Mouse (Mus musculus) embryonic facial prominence, embryonic 15.5 days (tissue): ENCODE results near the gene Abhd16a. TPM values are rescaled to one million over a fixed set of nuclear protein-coding genes. Genes with fewer than 3 reads are reported as not detected.

ENCODE experiments used
- ATAC-seq: fragments of 200-750 bp; cut with Nextera tagmentation; 2 replicates; pipeline ENCODE4 v1.8.0; 2017; ENCODE audit warnings: low read depth, moderate TSS enrichment; ENCODE audit not compliant: insufficient number of reproducible peaks, low FRiP score, low TSS enrichment
- H3K27ac ChIP-seq: fragments of 300-500 bp; sonication (generic); replicated peaks from 2 replicates; pipeline ENCODE4 v1.5.1; 2015; ENCODE audit warnings: mild to moderate bottlenecking, inconsistent platforms
- H3K27me3 ChIP-seq: fragments of 300-500 bp; sonication (generic); 2 replicates; pipeline ENCODE4 v1.6.1; 2015; ENCODE audit warnings: inconsistent platforms
- H3K36me3 ChIP-seq: fragments of 300-500 bp; sonication (generic); 2 replicates; pipeline ENCODE4 v1.6.1; 2015; ENCODE audit warnings: mild to moderate bottlenecking, inconsistent platforms
- H3K4me1 ChIP-seq: fragments of 300-500 bp; sonication (generic); 2 replicates; pipeline ENCODE4 v1.6.1; 2015; ENCODE audit warnings: inconsistent platforms
- H3K4me2 ChIP-seq: fragments of 300-500 bp; sonication (generic); replicated peaks from 2 replicates; pipeline ENCODE4 v1.6.1; 2015; ENCODE audit warnings: mild to moderate bottlenecking, inconsistent platforms
- H3K4me3 ChIP-seq: fragments of 300-500 bp; sonication (generic); replicated peaks from 2 replicates; pipeline ENCODE4 v1.5.1; 2015; ENCODE audit warnings: mild to moderate bottlenecking, inconsistent platforms
- H3K9ac ChIP-seq: fragments of 300-500 bp; sonication (generic); 2 replicates; pipeline ENCODE4 v1.6.1; 2015; ENCODE audit warnings: inconsistent platforms
- H3K9me3 ChIP-seq: fragments of 300-500 bp; sonication (generic); replicated peaks from 2 replicates; pipeline ENCODE4 v1.6.1; 2016; ENCODE audit warnings: inconsistent platforms
- WGBS: fragments of 180-500 bp; shearing (Covaris S2); methylation state at CpG from one replicate; pipeline ENCODE4 v1.1.7; 2015; 5-methylcytosine and 5-hydroxymethylcytosine counted together
- polyA plus RNA-seq: library from polyadenylated mRNA; unstranded; fragments of >200 nt; fragmentation: Nextera tagmentation; extraction: Ambion mirVana; gene quantifications from 2 replicates; pipeline ENCODE4 v1.2.1, GENCODE M21; 2015

Gene Abhd16a
- polyA plus RNA-seq, 1 experiment from 2014 or later = 102 TPM

GRCm38 (mm10) chr17:35125081-35125480 lies 36.0 kb downstream of the Abhd16a start:
- H3K36me3 ChIP-seq = peaks cover 8% of the 10 kb centered on the region
- H3K9me3 ChIP-seq = no peaks in the 10 kb centered on the region
- peak overlapping the region; percentile 89; the same call in 1 of the 2 replicates for H3K27ac ChIP-seq
- H3K4me2 ChIP-seq = no peak overlapping the region
- peaks cover 46% of the 10 kb centered on the region for H3K4me1 ChIP-seq
- no peak for ATAC-seq
- 82% methylated on average over 1 of the region's 1 CpGs for WGBS
- H3K27me3 ChIP-seq = no peaks in the 10 kb centered on the region
- H3K9ac ChIP-seq = no peak overlapping the region
- no peak overlapping the region for H3K4me3 ChIP-seq

- Histone ChIP-seq H3K4me1 (peaks cover 41% of the 10 kb centered on the region), H3K4me2 (peak overlapping the region; percentile 71), H3K27me3 (no peaks in the 10 kb centered on the region), H3K36me3 (peaks cover 13% of the 10 kb centered on the region), H3K9ac (peak overlapping the region; percentile 73), H3K27ac (peak overlapping the region; percentile 89), H3K4me3 (peak overlapping the region; percentile 63), H3K9me3 (no peaks in the 10 kb centered on the region)
- ATAC-seq = no peak
- WGBS = 22% methylated on average over 6 of the region's 6 CpGs
These were observed 36.5 kb downstream of the Abhd16a start for GRCm38 (mm10) chr17:35125578-35125977.

GRCm38 (mm10) chr17:35126206-35126611 lies 37.1 kb downstream of the Abhd16a start, which contains the start of gene D17H6S53E:
Gene D17H6S53E (plus strand): TSS chr17:35126373.
- peaks cover 40% of the 10 kb centered on the region for H3K4me1 ChIP-seq
- H3K27ac ChIP-seq = peak within 1 kb of the TSS; percentile 89
- under 1% methylated on average over 36 of the region's 36 CpGs for WGBS
- peak within 1 kb of the TSS; percentile 73 for H3K9ac ChIP-seq
- peak; percentile 56 for ATAC-seq
- no peaks in the 10 kb centered on the region for H3K9me3 ChIP-seq
- H3K27me3 ChIP-seq = no peaks in the 10 kb centered on the region
- H3K4me3 ChIP-seq = peak within 1 kb of the TSS; percentile 63
- H3K4me2 ChIP-seq = peak within 1 kb of the TSS; percentile 71
- peaks cover 16% of the 10 kb centered on the region for H3K36me3 ChIP-seq

- Histone ChIP-seq H3K9ac (peak overlapping the region; percentile 73), H3K4me1 (peaks cover 38% of the 10 kb centered on the region), H3K27me3 (no peaks in the 10 kb centered on the region), H3K36me3 (peaks cover 16% of the 10 kb centered on the region), H3K27ac (peak overlapping the region; percentile 89), H3K9me3 (no peaks in the 10 kb centered on the region), H3K4me2 (peak overlapping the region; percentile 71), H3K4me3 (peak overlapping the region; percentile 63)
- ATAC-seq = no peak
- 70% methylated on average over 13 of the region's 13 CpGs for WGBS
These were observed 38.0 kb downstream of the Abhd16a start for GRCm38 (mm10) chr17:35127017-35127416.

GRCm38 (mm10) chr17:35128996-35129395 lies 39.9 kb downstream of the Abhd16a start:
- no peak overlapping the region for H3K4me3 ChIP-seq
- H3K27ac ChIP-seq = no peak overlapping the region
- no peaks in the 10 kb centered on the region for H3K9me3 ChIP-seq
- H3K27me3 ChIP-seq = no peaks in the 10 kb centered on the region
- no peak overlapping the region for H3K9ac ChIP-seq
- no peak overlapping the region for H3K4me2 ChIP-seq
- H3K36me3 ChIP-seq = peaks cover 13% of the 10 kb centered on the region
- WGBS = 70% methylated on average over 11 of the region's 11 CpGs
- peaks cover 31% of the 10 kb centered on the region for H3K4me1 ChIP-seq
- no peak for ATAC-seq

GRCm38 (mm10) chr17:35131038-35131437 lies 42.0 kb downstream of the Abhd16a start:
- no peaks in the 10 kb centered on the region for H3K27me3 ChIP-seq
- peaks cover 21% of the 10 kb centered on the region for H3K4me1 ChIP-seq
- H3K36me3 ChIP-seq = peaks cover 12% of the 10 kb centered on the region
- no peak overlapping the region for H3K4me3 ChIP-seq
- WGBS = 84% methylated on average over 8 of the region's 8 CpGs
- no peaks in the 10 kb centered on the region for H3K9me3 ChIP-seq
- ATAC-seq = no peak
- H3K27ac ChIP-seq = no peak overlapping the region
- no peak overlapping the region for H3K4me2 ChIP-seq
- H3K9ac ChIP-seq = no peak overlapping the region

- ATAC-seq = no peak
These were observed 42.6 kb downstream of the Abhd16a start, which contains the start of gene Apom for GRCm38 (mm10) chr17:35131500-35132173. Gene Apom (minus strand): TSS chr17:35132050.

GRCm38 (mm10) chr17:35132174-35132560 lies 43.1 kb downstream of the Abhd16a start:
- no peak for ATAC-seq
- Histone ChIP-seq H3K27ac (no peak overlapping the region), H3K36me3 (peaks cover 12% of the 10 kb centered on the region), H3K4me3 (no peak overlapping the region), H3K4me1 (peaks cover 24% of the 10 kb centered on the region), H3K9ac (no peak overlapping the region), H3K27me3 (no peaks in the 10 kb centered on the region), H3K9me3 (no peaks in the 10 kb centered on the region), H3K4me2 (no peak overlapping the region)
- WGBS = 76% methylated on average over 3 of the region's 3 CpGs

More at GRCm38 (mm10) chr17:35131500-35132173, 42.6 kb downstream of the Abhd16a start, which contains the start of gene Apom:
- H3K36me3 ChIP-seq = peaks cover 12% of the 10 kb centered on the region
- H3K4me3 ChIP-seq = no peak within 1 kb of the TSS
- H3K9ac ChIP-seq = no peak within 1 kb of the TSS
- H3K4me1 ChIP-seq = peaks cover 24% of the 10 kb centered on the region
- 80% methylated on average over 15 of the region's 15 CpGs for whole genome bisulfite sequencing
- H3K9me3 ChIP-seq = no peaks in the 10 kb centered on the region
- H3K4me2 ChIP-seq = no peak within 1 kb of the TSS
- no peak within 1 kb of the TSS for H3K27ac ChIP-seq
- H3K27me3 ChIP-seq = no peaks in the 10 kb centered on the region

- ATAC-seq = no peak
These were observed 44.5 kb downstream of the Abhd16a start for GRCm38 (mm10) chr17:35133517-35133916.

GRCm38 (mm10) chr17:35134801-35135590 lies 45.9 kb downstream of the Abhd16a start, which contains the start of gene Bag6:
Gene Bag6 (plus strand): TSS chr17:35135178.
- H3K4me2 ChIP-seq = peak within 1 kb of the TSS; percentile 80
- H3K27me3 ChIP-seq = no peaks in the 10 kb centered on the region
- H3K9ac ChIP-seq = peak within 1 kb of the TSS; percentile 68
- H3K9me3 ChIP-seq = no peaks in the 10 kb centered on the region
- peak; percentile 95 for ATAC-seq
- peaks cover 18% of the 10 kb centered on the region for H3K4me1 ChIP-seq
- under 1% methylated on average over 66 of the region's 66 CpGs for WGBS
- H3K27ac ChIP-seq = peak within 1 kb of the TSS; percentile 96
- H3K4me3 ChIP-seq = peak within 1 kb of the TSS; percentile 78
- peaks cover 34% of the 10 kb centered on the region for H3K36me3 ChIP-seq

More at GRCm38 (mm10) chr17:35133517-35133916, 44.5 kb downstream of the Abhd16a start:
- Histone ChIP-seq H3K9me3 (no peaks in the 10 kb centered on the region), H3K36me3 (peaks cover 23% of the 10 kb centered on the region), H3K9ac (no peak overlapping the region), H3K4me1 (peaks cover 20% of the 10 kb centered on the region), H3K27ac (no peak overlapping the region), H3K4me2 (no peak overlapping the region), H3K4me3 (no peak overlapping the region), H3K27me3 (no peaks in the 10 kb centered on the region)
- 92% methylated on average over 7 of the region's 7 CpGs for WGBS
